Mouse (Mus musculus): ENCODE data around the gene 0610010K14Rik. TPM values are rescaled to one million over a fixed set of nuclear protein-coding genes. Genes with fewer than 3 reads are reported as not detected.

The 0610010K14Rik gene
- polyA plus RNA-seq, 1 experiment from 2014 or later: 167 TPM

MicroRNAs within 50 kb of the gene (microRNA counts, 519-probe panel; counts per million panel counts)
- microRNA mmu-miR-195 (2,592 counts per million, percentile 47 among the panel's probes with 10 or more counts), microRNA mmu-miR-497 (2,858 counts per million, percentile 53 among the panel's probes with 10 or more counts)

Small RNAs within 50 kb of the gene (microRNA-seq; reads per million reads assigned to microRNA genes)
- gene Mir195a (2,363 reads per million, percentile 83 among the genes with 10 or more reads in this experiment), gene Mir497 (not detected), gene Mir497b (not detected)

Other genes starting within 250 kb of the 0610010K14Rik start
- 515 and 536 TPM in 2 replicates for gene Gabarap, start 246.8 kb downstream of the 0610010K14Rik start, polyA plus RNA-seq (2015; fragmentation: Nextera tagmentation; extraction: Ambion mirVana)
- 58.1 and 59.5 TPM in 2 replicates for gene Phf23, start 242.1 kb downstream of the 0610010K14Rik start, polyA plus RNA-seq (2015; fragmentation: Nextera tagmentation; extraction: Ambion mirVana)
- gene Dvl2, start 237.3 kb downstream of the 0610010K14Rik start, polyA plus RNA-seq (2015; fragmentation: Nextera tagmentation; extraction: Ambion mirVana): 30.1 and 30.7 TPM in 2 replicates
- gene Acadvl, start 222.5 kb downstream of the 0610010K14Rik start, polyA plus RNA-seq (2015; fragmentation: Nextera tagmentation; extraction: Ambion mirVana): 90.0 and 92.0 TPM in 2 replicates
- gene Dlg4, start 221.0 kb downstream of the 0610010K14Rik start, polyA plus RNA-seq (2015; fragmentation: Nextera tagmentation; extraction: Ambion mirVana): 5.5 and 7.9 TPM in 2 replicates
- gene Asgr1, start 183.8 kb downstream of the 0610010K14Rik start, polyA plus RNA-seq (2015; fragmentation: Nextera tagmentation; extraction: Ambion mirVana): 0.18 TPM in 1 of 2 replicates, not detected in the other
- gene Asgr2, start 145.3 kb downstream of the 0610010K14Rik start, polyA plus RNA-seq (2015; fragmentation: Nextera tagmentation; extraction: Ambion mirVana): 0.30 TPM in 1 of 2 replicates, not detected in the other
- gene Mgl2, start 107.6 kb downstream of the 0610010K14Rik start, polyA plus RNA-seq (2015; fragmentation: Nextera tagmentation; extraction: Ambion mirVana): 2.1 and 2.4 TPM in 2 replicates
- gene Clec10a, start 81.7 kb downstream of the 0610010K14Rik start, polyA plus RNA-seq (2015; fragmentation: Nextera tagmentation; extraction: Ambion mirVana): 0.79 and 1.6 TPM in 2 replicates
- gene Slc16a11, start 25.2 kb downstream of the 0610010K14Rik start, polyA plus RNA-seq (2015; fragmentation: Nextera tagmentation; extraction: Ambion mirVana): 0.48 and 1.1 TPM in 2 replicates
- 6.0 and 6.9 TPM in 2 replicates for gene Slc16a13, start 16.9 kb downstream of the 0610010K14Rik start, polyA plus RNA-seq (2015; fragmentation: Nextera tagmentation; extraction: Ambion mirVana)
- 36.2 and 37.1 TPM in 2 replicates for gene Bcl6b, start 8.1 kb downstream of the 0610010K14Rik start, polyA plus RNA-seq (2015; fragmentation: Nextera tagmentation; extraction: Ambion mirVana)
- 10.3 and 10.7 TPM in 2 replicates for gene Gm21988, start 1.9 kb upstream of the 0610010K14Rik start, polyA plus RNA-seq (2015; fragmentation: Nextera tagmentation; extraction: Ambion mirVana)
- 249 and 250 TPM in 2 replicates for gene Rnasek, start 1.9 kb upstream of the 0610010K14Rik start, polyA plus RNA-seq (2015; fragmentation: Nextera tagmentation; extraction: Ambion mirVana)
- 6.9 and 7.8 TPM in 2 replicates for gene Alox12, start 17.4 kb upstream of the 0610010K14Rik start, polyA plus RNA-seq (2015; fragmentation: Nextera tagmentation; extraction: Ambion mirVana)
- gene Alox12e, start 84.7 kb upstream of the 0610010K14Rik start, polyA plus RNA-seq (2015; fragmentation: Nextera tagmentation; extraction: Ambion mirVana): 0.35 and 1.1 TPM in 2 replicates
- gene Alox15, start 114.1 kb upstream of the 0610010K14Rik start, polyA plus RNA-seq (2015; fragmentation: Nextera tagmentation; extraction: Ambion mirVana): 0.70 and 0.72 TPM in 2 replicates
- 36.3 and 37.3 TPM in 2 replicates for gene Pelp1, start 172.1 kb upstream of the 0610010K14Rik start, polyA plus RNA-seq (2015; fragmentation: Nextera tagmentation; extraction: Ambion mirVana)
- gene Arrb2, start 194.7 kb upstream of the 0610010K14Rik start, polyA plus RNA-seq (2015; fragmentation: Nextera tagmentation; extraction: Ambion mirVana): 14.1 and 15.0 TPM in 2 replicates
- 39.8 and 43.7 TPM in 2 replicates for gene Med11, start 214.0 kb upstream of the 0610010K14Rik start, polyA plus RNA-seq (2015; fragmentation: Nextera tagmentation; extraction: Ambion mirVana)
- 0.48 and 1.0 TPM in 2 replicates for gene Zmynd15, start 221.5 kb upstream of the 0610010K14Rik start, polyA plus RNA-seq (2015; fragmentation: Nextera tagmentation; extraction: Ambion mirVana)
- 7.5 and 8.3 TPM in 2 replicates for gene Cxcl16, start 222.1 kb upstream of the 0610010K14Rik start, polyA plus RNA-seq (2015; fragmentation: Nextera tagmentation; extraction: Ambion mirVana)

Data from lung, embryonic 16.5 days (tissue).